Mouse (Mus musculus) liver, embryonic 13.5 days (tissue): ENCODE measurements around the gene Ankrd13b. TPM values are rescaled to one million over a fixed set of nuclear protein-coding genes. Genes with fewer than 3 reads are reported as not detected.
"Not testable (repeated sequence)": the region's sequence is repeated elsewhere in the genome, so short reads cannot be mapped to it uniquely, and the experiment has no call there.

Experiments
- ATAC-seq: fragments of 200-750 bp; cut with Nextera tagmentation; 2 replicates; pipeline ENCODE4 v1.8.0; 2017; ENCODE audit warnings: low read depth, mild to moderate bottlenecking, moderate number of reproducible peaks, moderate library complexity
- DNase-seq: peaks from one replicate; pipeline ENCODE4 v3.0.0; 2022
- H3K27ac ChIP-seq: fragments of 300-500 bp; sonication (generic); 2 replicates; pipeline ENCODE4 v1.5.1; 2015; ENCODE audit warnings: moderate library complexity, mild to moderate bottlenecking, inconsistent platforms
- H3K27me3 ChIP-seq: fragments of 300-500 bp; sonication (generic); 2 replicates; pipeline ENCODE4 v1.6.1; 2015; ENCODE audit warnings: mild to moderate bottlenecking, inconsistent platforms
- H3K36me3 ChIP-seq: fragments of 300-500 bp; sonication (generic); 2 replicates; pipeline ENCODE4 v1.6.1; 2015; ENCODE audit warnings: mild to moderate bottlenecking, inconsistent platforms
- H3K4me1 ChIP-seq: fragments of 300-500 bp; sonication (generic); replicated peaks from 2 replicates; pipeline ENCODE4 v1.6.1; 2015; ENCODE audit warnings: inconsistent platforms
- H3K4me2 ChIP-seq: fragments of 300-500 bp; sonication (generic); 2 replicates; pipeline ENCODE4 v1.6.1; 2015; ENCODE audit warnings: inconsistent platforms, mild to moderate bottlenecking, moderate library complexity
- H3K4me3 ChIP-seq: fragments of 300-500 bp; sonication (generic); replicated peaks from 2 replicates; pipeline ENCODE4 v1.5.1; 2015; ENCODE audit warnings: mild to moderate bottlenecking, inconsistent platforms
- H3K9ac ChIP-seq: fragments of 300-500 bp; sonication (generic); 2 replicates; pipeline ENCODE4 v1.6.1; 2015; ENCODE audit warnings: mild to moderate bottlenecking, inconsistent platforms
- H3K9me3 ChIP-seq: fragments of 300-500 bp; sonication (generic); replicated peaks from 2 replicates; pipeline ENCODE4 v1.6.1; 2016; ENCODE audit warnings: inconsistent platforms
- WGBS: fragments of 180-500 bp; shearing (Covaris S2); methylation state at CpG from one replicate; pipeline ENCODE4 v1.1.7; 2015; ENCODE audit not compliant: insufficient replicate concordance; 5-methylcytosine and 5-hydroxymethylcytosine counted together
- polyA plus RNA-seq: library from polyadenylated mRNA; unstranded; fragments of >200 nt; fragmentation: Nextera tagmentation; extraction: Ambion mirVana; gene quantifications from 2 replicates; pipeline ENCODE4 v1.2.1, GENCODE M21; 2015

Gene Ankrd13b
- 0.81 and 1.0 TPM in 2 replicates for polyA plus RNA-seq

GRCm38 (mm10) chr11:77489591-77490235, at the start of gene Ankrd13b:
Gene Ankrd13b, minus strand, starts transcription at chr11:77489678.
- Histone ChIP-seq H3K27ac (no peak within 1 kb of the TSS), H3K36me3 (no peaks in the 10 kb centered on the region), H3K4me2 (peak within 1 kb of the TSS; percentile 98), H3K27me3 (peaks cover 34% of the 10 kb centered on the region), H3K4me3 (peak within 1 kb of the TSS; percentile 72), H3K9me3 (no peaks in the 10 kb centered on the region), H3K4me1 (peaks cover 62% of the 10 kb centered on the region), H3K9ac (peak within 1 kb of the TSS; percentile 75)
- DNase-seq (no peak), ATAC-seq (0 out of 2 replicates have a peak, but pooled peaks have one; percentile 9)
- WGBS = under 1% methylated on average over 67 of the region's 87 CpGs

- DNase-seq (no peak), ATAC-seq (no peak)
- 74% methylated on average over 4 of the region's 4 CpGs for WGBS
- no peaks in the 10 kb centered on the region for H3K9me3 ChIP-seq
- 0 out of 2 replicates have a peak, but pooled peaks cover 4% of the 10 kb centered on the region for H3K4me1 ChIP-seq
- no peaks in the 10 kb centered on the region for H3K27me3 ChIP-seq
- no peak overlapping the region for H3K27ac ChIP-seq
- H3K9ac ChIP-seq = no peak overlapping the region
- H3K36me3 ChIP-seq = peaks cover 13% of the 10 kb centered on the region
- no peak overlapping the region for H3K4me3 ChIP-seq
- H3K4me2 ChIP-seq = no peak overlapping the region
These were observed 42.8 kb upstream of the Ankrd13b start for GRCm38 (mm10) chr11:77532202-77532846.

- DNase-seq (no peak), ATAC-seq (no peak)
- Histone ChIP-seq H3K9ac (no peak overlapping the region), H3K27ac (no peak overlapping the region), H3K9me3 (no peaks in the 10 kb centered on the region), H3K27me3 (no peaks in the 10 kb centered on the region), H3K4me1 (0 out of 2 replicates have a peak, but pooled peaks cover 4% of the 10 kb centered on the region), H3K4me3 (no peak overlapping the region), H3K36me3 (peaks cover 4% of the 10 kb centered on the region; the same call in 1 of the 2 replicates), H3K4me2 (no peak overlapping the region)
- 48% methylated on average over 2 of the region's 2 CpGs for WGBS
These were observed 41.4 kb upstream of the Ankrd13b start for GRCm38 (mm10) chr11:77530862-77531261.

GRCm38 (mm10) chr11:77529644-77530043, 40.2 kb upstream of the Ankrd13b start:
- H3K27ac ChIP-seq = no peak overlapping the region
- H3K9ac ChIP-seq = no peak overlapping the region
- ATAC-seq (no peak), DNase-seq (no peak)
- H3K4me2 ChIP-seq = no peak overlapping the region
- H3K36me3 ChIP-seq = peaks cover 2% of the 10 kb centered on the region; the same call in 1 of the 2 replicates
- 53% methylated on average over 3 of the region's 3 CpGs for WGBS
- no peak overlapping the region for H3K4me3 ChIP-seq
- 0 out of 2 replicates have a peak, but pooled peaks cover 4% of the 10 kb centered on the region for H3K4me1 ChIP-seq
- H3K9me3 ChIP-seq = no peaks in the 10 kb centered on the region
- no peaks in the 10 kb centered on the region for H3K27me3 ChIP-seq

- not testable (repeated sequence) for ATAC-seq, H3K4me3 ChIP-seq, H3K4me1 ChIP-seq, DNase-seq, H3K27ac ChIP-seq, H3K36me3 ChIP-seq, H3K4me2 ChIP-seq, H3K9me3 ChIP-seq, H3K27me3 ChIP-seq, H3K9ac ChIP-seq
- WGBS = 73% methylated on average over 3 of the region's 3 CpGs
These were observed 38.9 kb upstream of the Ankrd13b start for GRCm38 (mm10) chr11:77528420-77528819.

- Histone ChIP-seq H3K36me3 (no peaks in the 10 kb centered on the region; the same call in 1 of the 2 replicates), H3K27ac (no peak overlapping the region), H3K9ac (no peak overlapping the region), H3K4me3 (no peak overlapping the region), H3K4me1 (0 out of 2 replicates have a peak, but pooled peaks cover 2% of the 10 kb centered on the region), H3K27me3 (no peaks in the 10 kb centered on the region), H3K9me3 (no peaks in the 10 kb centered on the region), H3K4me2 (no peak overlapping the region)
- no peak for DNase-seq
- WGBS = 66% methylated on average over 3 of the region's 3 CpGs
- no peak for ATAC-seq
These were observed 36.5 kb upstream of the Ankrd13b start for GRCm38 (mm10) chr11:77525804-77526486.

GRCm38 (mm10) chr11:77520601-77521529, 31.4 kb upstream of the Ankrd13b start:
- ATAC-seq (no peak), DNase-seq (no peak)
- Histone ChIP-seq H3K4me2 (no peak overlapping the region), H3K9me3 (no peaks in the 10 kb centered on the region), H3K27ac (no peak overlapping the region), H3K9ac (no peak overlapping the region), H3K4me1 (peaks cover 26% of the 10 kb centered on the region), H3K4me3 (no peak overlapping the region), H3K36me3 (no peaks in the 10 kb centered on the region), H3K27me3 (peaks cover 37% of the 10 kb centered on the region)
- 33% methylated on average over 5 of the region's 5 CpGs for WGBS

- Histone ChIP-seq H3K36me3 (no peaks in the 10 kb centered on the region), H3K9ac (no peak within 1 kb of the TSS), H3K27ac (peak within 1 kb of the TSS; percentile 34; the same call in 1 of the 2 replicates), H3K27me3 (peaks cover 55% of the 10 kb centered on the region), H3K9me3 (no peaks in the 10 kb centered on the region), H3K4me2 (no peak within 1 kb of the TSS), H3K4me3 (no peak within 1 kb of the TSS), H3K4me1 (peaks cover 44% of the 10 kb centered on the region)
- DNase-seq = no peak
- WGBS = 13% methylated on average over 5 of the region's 5 CpGs
- ATAC-seq = no peak
These were observed 29.6 kb upstream of the Ankrd13b start, which contains the start of gene Gm10392 for GRCm38 (mm10) chr11:77519043-77519442. Gene Gm10392, minus strand, starts transcription at chr11:77519198.

- Histone ChIP-seq H3K4me3 (no peak overlapping the region), H3K27me3 (peaks cover 55% of the 10 kb centered on the region), H3K9me3 (no peaks in the 10 kb centered on the region), H3K4me2 (no peak overlapping the region), H3K36me3 (no peaks in the 10 kb centered on the region), H3K27ac (0 out of 2 replicates have a peak overlapping the region, but pooled peaks have one; percentile 34), H3K4me1 (peaks cover 51% of the 10 kb centered on the region), H3K9ac (no peak overlapping the region)
- WGBS = 64% methylated on average over 27 of the region's 27 CpGs
- no peak for ATAC-seq
- DNase-seq = no peak
These were observed 28.7 kb upstream of the Ankrd13b start for GRCm38 (mm10) chr11:77518051-77518798.
